ENCODE assay signal across 11 mouse cellular contexts in the genomic region with DNA sequence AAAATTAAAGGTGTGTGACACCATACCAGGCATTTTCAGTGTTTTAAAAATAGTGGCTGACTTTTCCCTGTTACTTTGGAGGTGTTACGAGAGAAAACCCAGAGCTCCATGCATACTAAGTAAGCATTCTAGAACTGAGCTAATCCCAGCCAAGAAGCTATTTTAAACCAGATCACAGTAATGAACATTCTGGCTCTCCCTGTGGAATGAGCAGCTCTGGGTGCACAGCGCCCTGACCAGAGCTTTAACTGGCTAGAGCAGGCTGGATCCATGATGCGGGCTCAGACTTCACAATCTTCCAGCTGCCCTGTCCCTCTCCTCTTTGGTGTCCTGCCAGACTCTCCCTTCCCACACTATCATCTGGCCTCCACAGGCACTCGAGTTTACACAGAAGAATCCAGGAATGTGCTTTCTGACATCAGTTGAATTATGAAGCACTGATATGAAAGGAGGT. TPM values are rescaled to one million over a fixed set of nuclear protein-coding genes. Genes with fewer than 3 reads are reported as not detected.
DNase-seq lines count a peak whose midpoint lies in the region; ATAC-seq and TF ChIP-seq lines count a peak whose summit lies in the region.
"Had no signal": no experiment of that assay in that cellular context is flagged by ENCODE, and none has a peak within 500 bp of the region (broad histone marks: within the 10 kb centered on the region; RNA-seq: fewer than 3 reads in every experiment).

No protein-coding gene starts in this region.

- H3K9me3 ChIP-seq in midbrain, embryonic 11.5 days (ENCODE audit: control insufficient read depth, low read length), result no peaks in the 10 kb centered on the region
- H3K9me3 ChIP-seq: hindbrain, embryonic 15.5 days had no signal

- intact Hi-C loops in left cerebral cortex, postnatal 14 days (cut with DNase I), result no loop called here

- peaks cover 8% of the 10 kb centered on the region for H3K36me3 ChIP-seq in small intestine, adult 2 months (ENCODE audit: control insufficient read depth, insufficient read depth, low read length)
- H3K36me3 ChIP-seq in midbrain, embryonic 11.5 days (ENCODE audit: control insufficient read depth, insufficient read depth, low read length), result 0 out of 2 replicates have a peak, but pooled peaks cover 6% of the 10 kb centered on the region

- TF ChIP-seq POLR2A in small intestine, adult 2 months (IDR thresholded peaks at IDR 0.05; ENCODE audit: low read depth, low read length), result no peak

- peak overlapping the region; percentile 85; the same call in 1 of the 2 replicates for H3K27ac ChIP-seq in small intestine, adult 2 months (ENCODE audit: insufficient read depth, low read depth, low read length)
- H3K27ac ChIP-seq in midbrain, embryonic 11.5 days (ENCODE audit: low read depth, low read length), result no peak overlapping the region
- H3K27ac ChIP-seq: hindbrain, embryonic 15.5 days had no signal

- no peak overlapping the region for H3K4me3 ChIP-seq in small intestine, adult 2 months (ENCODE audit: low read depth, low read length)
- no peak overlapping the region for H3K4me3 ChIP-seq in midbrain, embryonic 11.5 days (ENCODE audit: low read depth, low read length)
- H3K4me3 ChIP-seq: hindbrain, embryonic 15.5 days; myocyte had no signal

- ATAC-seq in granulocyte monocyte progenitor cell, adult 5-6 weeks (replicated peaks; ENCODE audit: poor library complexity, severe bottlenecking), result no peak
- no peak for ATAC-seq in activated CD4-positive, CD25-positive, alpha-beta regulatory T cell, adult 4 months
- no peak for ATAC-seq in midbrain, embryonic 11.5 days (ENCODE audit: low FRiP score)

- WGBS in small intestine, adult 2 months, result 81% methylated on average over 4 of the region's 4 CpGs
- WGBS in midbrain, embryonic 11.5 days, result 89% methylated on average over 4 of the region's 4 CpGs

- no peak overlapping the region for H3K9ac ChIP-seq in midbrain, embryonic 11.5 days (ENCODE audit: low read length)
- H3K9ac ChIP-seq: hindbrain, embryonic 15.5 days had no signal

- H3K27me3 ChIP-seq in small intestine, adult 2 months (ENCODE audit: control insufficient read depth, insufficient read depth, low read length), result no peaks in the 10 kb centered on the region
- H3K27me3 ChIP-seq in midbrain, embryonic 11.5 days (ENCODE audit: control insufficient read depth, insufficient read depth, low read length), result no peaks in the 10 kb centered on the region
- H3K27me3 ChIP-seq: CH12.LX; hindbrain, embryonic 15.5 days had no signal

- no peak for TF ChIP-seq CTCF in small intestine, adult 2 months (IDR thresholded peaks at IDR 0.05; ENCODE audit: extremely low read depth, insufficient read length, insufficient replicate concordance, low read depth, low read length)

- peak; percentile 23 for DNase-seq in layer of hippocampus, adult 11-12 months (ENCODE audit: low spot score)
- no peak for DNase-seq in layer of hippocampus, postnatal 10 days (ENCODE audit: low spot score in 2 of 2)
- peak; percentile 81 to 87 for DNase-seq in heart, adult 9 months (ENCODE audit: low spot score in 2 of 2)
- peak; percentile 20 to 69 for DNase-seq in left cerebral cortex, postnatal 14 days (ENCODE audit: low spot score in 2 of 2)
- DNase-seq in midbrain, embryonic 11.5 days (ENCODE audit: low spot score, missing footprints), result no peak

- H3K4me1 ChIP-seq in small intestine, adult 2 months (ENCODE audit: control insufficient read depth, insufficient read depth, insufficient read length, low read length), result peaks cover 16% of the 10 kb centered on the region; the same call in 1 of the 2 replicates
- H3K4me1 ChIP-seq in midbrain, embryonic 11.5 days (ENCODE audit: control insufficient read depth, insufficient read depth, low read length), result no peaks in the 10 kb centered on the region
- H3K4me1 ChIP-seq: hindbrain, embryonic 15.5 days had no signal

- no peak overlapping the region for H3K4me2 ChIP-seq in midbrain, embryonic 11.5 days
- H3K4me2 ChIP-seq: hindbrain, embryonic 15.5 days had no signal

RNA-seq across cellular contexts. Expression of a gene that starts 21.8 kb away (rescaled TPM):
- total RNA-seq in layer of hippocampus, postnatal 10 days (2021), result 10 to 100 TPM; 71.6 to 71.8 TPM
- 10 to 100 TPM; 66.7 to 72.3 TPM for total RNA-seq in left cerebral cortex, postnatal 14 days (2021)
- 15.9 and 19.3 TPM in 2 replicates for polyA plus RNA-seq in small intestine, adult 2 months (2012; rRNA removed)
- 40.0 and 41.5 TPM in 2 replicates for total RNA-seq in granulocyte monocyte progenitor cell, adult 5-6 weeks (2014; fragmentation: Nextera tagmentation)
- 35.7 and 36.5 TPM in 2 replicates for total RNA-seq in granulocyte monocyte progenitor cell, adult 5-6 weeks (2017)
- 10 to 100 TPM; 10.1 to 12.7 TPM for polyA plus RNA-seq in activated CD4-positive, CD25-positive, alpha-beta regulatory T cell, adult 4 months (2017; shearing (Covaris generic))
- polyA plus RNA-seq in midbrain, embryonic 11.5 days (2014; fragmentation: Nextera tagmentation; extraction: Ambion mirVana), result 94.1 and 94.6 TPM in 2 replicates

RNA-seq across cellular contexts. Expression of a gene that starts 21.9 kb away (rescaled TPM):
- total RNA-seq in layer of hippocampus, postnatal 10 days (2021), result 1 to 10 TPM; 7.7 to 8.4 TPM
- total RNA-seq in left cerebral cortex, postnatal 14 days (2021), result 1 to 10 TPM; 6.6 to 7.6 TPM
- 4.9 and 7.4 TPM in 2 replicates for polyA plus RNA-seq in small intestine, adult 2 months (2012; rRNA removed)
- 7.0 and 12.1 TPM in 2 replicates for total RNA-seq in granulocyte monocyte progenitor cell, adult 5-6 weeks (2014; fragmentation: Nextera tagmentation)
- 5.8 and 7.2 TPM in 2 replicates for total RNA-seq in granulocyte monocyte progenitor cell, adult 5-6 weeks (2017)
- polyA plus RNA-seq in activated CD4-positive, CD25-positive, alpha-beta regulatory T cell, adult 4 months (2017; shearing (Covaris generic)), result 1 to 10 TPM; 3.8 to 4.7 TPM
- polyA plus RNA-seq in midbrain, embryonic 11.5 days (2014; fragmentation: Nextera tagmentation; extraction: Ambion mirVana), result 13.4 and 16.3 TPM in 2 replicates

RNA-seq across cellular contexts. Expression of a gene that starts 24.2 kb away (rescaled TPM):
- 10 to 100 TPM; 34.1 to 36.0 TPM for total RNA-seq in layer of hippocampus, postnatal 10 days (2021)
- total RNA-seq in left cerebral cortex, postnatal 14 days (2021), result 10 to 100 TPM; 26.8 to 31.9 TPM
- polyA plus RNA-seq in small intestine, adult 2 months (2012; rRNA removed), result 16.0 and 17.4 TPM in 2 replicates
- 22.6 and 24.3 TPM in 2 replicates for total RNA-seq in granulocyte monocyte progenitor cell, adult 5-6 weeks (2014; fragmentation: Nextera tagmentation)
- 19.2 and 21.0 TPM in 2 replicates for total RNA-seq in granulocyte monocyte progenitor cell, adult 5-6 weeks (2017)
- 1 to 10 TPM in 1 of 2 experiments, under 1 TPM in 1; 0.83 to 2.4 TPM for polyA plus RNA-seq in activated CD4-positive, CD25-positive, alpha-beta regulatory T cell, adult 4 months (2017; shearing (Covaris generic))
- polyA plus RNA-seq in midbrain, embryonic 11.5 days (2014; fragmentation: Nextera tagmentation; extraction: Ambion mirVana), result 54.1 and 55.7 TPM in 2 replicates

RNA-seq across cellular contexts. Expression of a gene that starts 56.5 kb away (rescaled TPM):
- 100 to 1,000 TPM; 291 to 298 TPM for total RNA-seq in layer of hippocampus, postnatal 10 days (2021)
- 100 to 1,000 TPM; 296 to 310 TPM for total RNA-seq in left cerebral cortex, postnatal 14 days (2021)
- 395 and 1,026 TPM in 2 replicates for polyA plus RNA-seq in small intestine, adult 2 months (2012; rRNA removed)
- 218 and 319 TPM in 2 replicates for total RNA-seq in granulocyte monocyte progenitor cell, adult 5-6 weeks (2014; fragmentation: Nextera tagmentation)
- 102 and 116 TPM in 2 replicates for total RNA-seq in granulocyte monocyte progenitor cell, adult 5-6 weeks (2017)
- 100 to 1,000 TPM; 148 to 236 TPM for polyA plus RNA-seq in activated CD4-positive, CD25-positive, alpha-beta regulatory T cell, adult 4 months (2017; shearing (Covaris generic))
- 688 and 709 TPM in 2 replicates for polyA plus RNA-seq in midbrain, embryonic 11.5 days (2014; fragmentation: Nextera tagmentation; extraction: Ambion mirVana)

Comparison
In these comparisons a context has a peak if more than half of its experiments do, and no peak if none do; other contexts are left out.
1. DNase-seq: peak in layer of hippocampus, adult 11-12 months (single experiment), heart, adult 9 months (2 of 2) and left cerebral cortex, postnatal 14 days (2 of 2); none in layer of hippocampus, postnatal 10 days (0 of 2) and midbrain, embryonic 11.5 days (single experiment).